Mouse (Mus musculus) hindbrain, embryonic 14.5 days (tissue): ENCODE data around the gene Pitpnc1. TPM values are rescaled to one million over a fixed set of nuclear protein-coding genes. Genes with fewer than 3 reads are reported as not detected.
"Not testable (repeated sequence)": the region's sequence is repeated elsewhere in the genome, so short reads cannot be mapped to it uniquely, and the experiment has no call there.

Experiments
- ATAC-seq: fragments of 200-750 bp; cut with Nextera tagmentation; 2 replicates; pipeline ENCODE4 v1.8.0; 2017; ENCODE audit warnings: moderate number of reproducible peaks, mild to moderate bottlenecking, moderate TSS enrichment, moderate library complexity; ENCODE audit not compliant: low FRiP score
- DNase-seq: peaks from one replicate; pipeline ENCODE4 v3.0.0-alpha.2; 2015; ENCODE audit warnings: low spot score
- H3K27ac ChIP-seq: fragments of 300-500 bp; sonication (generic); 2 replicates; pipeline ENCODE4 v1.5.1; 2014; ENCODE audit warnings: mild to moderate bottlenecking, moderate library complexity
- H3K27me3 ChIP-seq: fragments of 300-500 bp; sonication (generic); 2 replicates; pipeline ENCODE4 v1.6.1; 2014; ENCODE audit warnings: mild to moderate bottlenecking, low read length, mixed read lengths; ENCODE audit not compliant: control insufficient read depth, insufficient read depth
- H3K36me3 ChIP-seq: fragments of 300-500 bp; sonication (generic); replicated peaks from 2 replicates; pipeline ENCODE4 v1.6.1; 2014; ENCODE audit not compliant: control insufficient read depth, insufficient read depth
- H3K4me1 ChIP-seq: fragments of 300-500 bp; sonication (generic); replicated peaks from 2 replicates; pipeline ENCODE4 v1.6.1; 2014; ENCODE audit warnings: antibody characterized with exemption, low read length, mixed read lengths; ENCODE audit not compliant: control insufficient read depth, insufficient read depth
- H3K4me2 ChIP-seq: fragments of 300-500 bp; sonication (generic); replicated peaks from 2 replicates; pipeline ENCODE4 v1.6.1; 2014; ENCODE audit warnings: mild to moderate bottlenecking, moderate library complexity
- H3K4me3 ChIP-seq: fragments of 300-500 bp; sonication (generic); replicated peaks from 2 replicates; pipeline ENCODE4 v1.5.1; 2014; ENCODE audit warnings: mild to moderate bottlenecking, low read length
- H3K9ac ChIP-seq: fragments of 300-500 bp; sonication (generic); 2 replicates; pipeline ENCODE4 v1.6.1; 2014
- H3K9me3 ChIP-seq: fragments of 300-500 bp; sonication (generic); 2 replicates; pipeline ENCODE4 v1.6.1; 2016; ENCODE audit warnings: low read length; ENCODE audit not compliant: control insufficient read depth
- WGBS: fragments of 180-500 bp; shearing (Covaris S2); extraction: QIAGEN DNeasy Blood & Tissue Kit; methylation state at CpG from one replicate; pipeline ENCODE4 v1.1.7; 2014; 5-methylcytosine and 5-hydroxymethylcytosine counted together
- polyA plus RNA-seq: library from polyadenylated mRNA; unstranded; fragments of >200 nt; fragmentation: Nextera tagmentation; extraction: Ambion mirVana; gene quantifications from 2 replicates; pipeline ENCODE4 v1.2.1, GENCODE M21; 2014

The Pitpnc1 gene
- polyA plus RNA-seq, 1 experiment from 2014 or later: 43.3 TPM

DNA sequence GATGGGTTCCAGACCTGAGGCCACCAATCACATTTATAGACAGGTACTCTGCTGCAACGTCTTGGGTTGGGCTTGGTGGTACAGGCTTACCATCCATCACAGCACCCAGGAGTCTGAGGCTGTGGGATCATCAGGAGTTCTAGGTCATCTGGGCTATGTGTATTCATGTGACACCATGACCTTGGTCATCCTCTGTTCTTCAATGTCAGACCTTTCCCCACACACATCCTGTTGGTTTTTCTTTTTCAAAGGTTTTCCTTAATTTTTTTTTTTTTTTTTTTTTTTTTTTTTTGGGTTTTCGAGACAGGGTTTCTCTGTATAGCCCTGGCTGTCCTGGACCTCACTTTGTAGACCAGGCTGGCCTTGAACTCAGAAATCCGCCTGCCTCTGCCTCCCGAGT, 33.9 kb upstream of the Pitpnc1 start:
- not testable (repeated sequence) for H3K27me3 ChIP-seq, DNase-seq, H3K9ac ChIP-seq, ATAC-seq, H3K9me3 ChIP-seq, H3K4me2 ChIP-seq, H3K27ac ChIP-seq, H3K4me3 ChIP-seq, H3K4me1 ChIP-seq, H3K36me3 ChIP-seq
- WGBS: 94% methylated on average over 3 of the region's 4 CpGs

DNA sequence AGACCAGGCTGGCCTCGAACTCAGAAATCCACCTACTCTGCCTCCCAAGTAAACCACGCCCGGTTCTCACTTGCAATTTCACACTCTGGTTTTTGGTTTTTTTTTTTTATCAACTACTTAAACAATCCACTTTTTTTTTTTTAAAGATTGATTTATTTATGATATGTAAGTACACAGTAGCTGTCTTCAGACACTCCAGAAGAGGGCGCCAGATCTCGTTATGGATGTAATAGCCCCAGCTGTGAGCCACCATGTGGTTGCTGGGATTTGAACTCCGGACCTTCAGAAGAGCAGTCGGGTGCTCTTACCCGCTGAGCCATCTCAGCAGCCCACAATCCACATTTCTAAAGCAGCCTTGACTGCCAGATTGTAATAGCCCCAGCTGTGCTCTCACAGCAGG, 32.3 kb upstream of the Pitpnc1 start:
- DNase-seq (no peak), ATAC-seq (no peak)
- H3K27ac ChIP-seq: no peak overlapping the region
- no peaks in the 10 kb centered on the region for H3K9me3 ChIP-seq
- no peak overlapping the region for H3K4me2 ChIP-seq
- no peak overlapping the region for H3K9ac ChIP-seq
- H3K27me3 ChIP-seq: no peaks in the 10 kb centered on the region
- no peaks in the 10 kb centered on the region for H3K4me1 ChIP-seq
- peaks cover 22% of the 10 kb centered on the region for H3K36me3 ChIP-seq
- H3K4me3 ChIP-seq: no peak overlapping the region
- 87% methylated on average over 8 of the region's 8 CpGs for WGBS

DNA sequence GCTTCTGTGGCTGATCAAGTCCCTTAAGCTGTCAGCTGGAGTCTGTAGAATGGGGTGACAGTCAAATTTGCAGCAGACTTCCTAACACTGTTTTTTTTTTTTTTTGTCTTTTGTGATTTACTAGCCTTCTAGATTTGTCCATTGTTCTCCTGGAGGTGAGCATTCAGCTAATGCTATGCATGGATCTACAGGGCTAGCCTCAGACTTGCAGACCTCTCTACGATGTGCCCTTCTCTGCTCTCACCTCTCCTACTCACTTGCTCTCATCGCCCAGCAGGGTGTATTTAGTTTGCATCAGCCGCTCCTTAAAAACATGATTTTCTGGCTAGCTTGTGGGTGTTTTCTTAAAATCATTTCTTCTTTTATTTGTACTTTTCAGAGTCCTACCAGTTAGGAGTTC, 13.8 kb upstream of the Pitpnc1 start:
- Histone ChIP-seq H3K4me2 (no peak overlapping the region), H3K9ac (no peak overlapping the region), H3K27ac (no peak overlapping the region), H3K4me3 (no peak overlapping the region), H3K27me3 (no peaks in the 10 kb centered on the region), H3K9me3 (no peaks in the 10 kb centered on the region), H3K36me3 (peaks cover 50% of the 10 kb centered on the region), H3K4me1 (peaks cover 18% of the 10 kb centered on the region)
- ATAC-seq (no peak), DNase-seq (no peak)
- 92% methylated on average over 3 of the region's 3 CpGs for WGBS

DNA sequence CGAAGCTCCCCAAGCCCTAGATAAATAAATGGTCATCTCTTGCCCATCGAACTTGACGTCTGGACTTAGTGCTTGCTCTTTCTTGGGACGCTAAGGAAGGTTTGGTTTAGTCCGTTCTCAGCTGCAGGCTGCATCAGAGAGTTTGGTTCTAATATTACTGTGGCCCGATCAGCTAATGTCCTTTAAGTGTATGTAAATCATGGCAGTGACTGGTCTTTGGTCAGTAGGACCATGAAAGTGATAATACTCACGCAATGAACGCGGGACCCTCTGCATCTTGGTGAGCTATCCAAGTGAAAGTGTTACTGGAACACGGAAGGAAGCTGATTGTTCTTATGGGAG, 9.3 kb upstream of the Pitpnc1 start:
- H3K4me2 ChIP-seq: peak overlapping the region; percentile 80
- H3K9ac ChIP-seq: peak overlapping the region; percentile 87
- no peak for DNase-seq
- peak overlapping the region; percentile 59 for H3K27ac ChIP-seq
- H3K4me1 ChIP-seq: peaks cover 18% of the 10 kb centered on the region
- H3K36me3 ChIP-seq: peaks cover 6% of the 10 kb centered on the region; the same call in 1 of the 2 replicates
- no peak for ATAC-seq
- no peaks in the 10 kb centered on the region for H3K27me3 ChIP-seq
- H3K4me3 ChIP-seq: peak overlapping the region; percentile 79
- 2% methylated on average over 10 of the region's 10 CpGs for WGBS
- no peaks in the 10 kb centered on the region for H3K9me3 ChIP-seq

DNA sequence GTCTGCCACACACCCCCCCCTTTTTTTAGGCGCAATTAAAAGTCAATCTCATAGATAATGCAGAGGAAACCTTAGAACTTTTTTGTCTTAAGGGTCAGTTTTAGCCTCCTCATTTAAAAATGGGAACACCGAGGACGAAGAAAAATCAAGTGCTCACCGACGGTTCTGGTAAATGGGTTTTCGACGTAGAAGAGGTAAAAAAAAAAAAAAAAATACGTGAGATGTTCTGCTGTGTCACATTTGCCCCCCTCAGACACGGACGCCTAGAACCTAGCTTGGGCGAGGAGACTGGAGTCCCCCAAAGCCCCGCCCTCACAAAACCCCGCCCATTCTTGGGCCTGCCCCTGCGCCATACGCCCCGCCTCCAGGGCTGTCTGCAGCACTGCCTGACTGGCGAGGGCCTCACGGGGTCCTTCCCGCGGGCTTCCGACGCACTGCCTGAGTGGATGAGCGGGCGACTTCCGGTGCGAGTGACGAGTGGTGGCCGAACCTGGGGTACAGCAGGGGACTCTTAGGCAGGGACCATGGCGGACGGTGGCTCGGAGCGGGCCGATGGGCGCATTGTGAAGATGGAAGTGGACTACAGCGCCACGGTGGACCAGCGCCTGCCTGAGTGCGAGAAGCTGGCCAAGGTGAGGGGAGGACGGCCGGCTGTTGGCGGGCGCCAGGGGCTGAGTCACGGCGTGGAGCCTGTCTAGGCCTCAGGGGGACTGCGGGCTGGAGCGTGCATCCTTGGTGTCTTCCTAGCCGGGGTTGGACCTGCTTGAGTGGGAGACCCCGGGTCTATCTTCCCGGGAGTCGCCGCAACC, 8.8 kb upstream of the Pitpnc1 start, which contains the start of gene Psmd12:
Gene Psmd12, plus strand, starts transcription at position 432 of the 809 bp plus-strand sequence.
- H3K9ac ChIP-seq: peak within 1 kb of the TSS; percentile 87
- no peaks in the 10 kb centered on the region for H3K9me3 ChIP-seq
- DNase-seq (peak; percentile 97), ATAC-seq (peak; percentile 98)
- H3K27ac ChIP-seq: peak within 1 kb of the TSS; percentile 59
- WGBS: under 1% methylated on average over 51 of the region's 51 CpGs
- H3K27me3 ChIP-seq: no peaks in the 10 kb centered on the region
- H3K4me3 ChIP-seq: peak within 1 kb of the TSS; percentile 79
- peaks cover 18% of the 10 kb centered on the region for H3K4me1 ChIP-seq
- peak within 1 kb of the TSS; percentile 80 for H3K4me2 ChIP-seq
- H3K36me3 ChIP-seq: peaks cover 3% of the 10 kb centered on the region; the same call in 1 of the 2 replicates

DNA sequence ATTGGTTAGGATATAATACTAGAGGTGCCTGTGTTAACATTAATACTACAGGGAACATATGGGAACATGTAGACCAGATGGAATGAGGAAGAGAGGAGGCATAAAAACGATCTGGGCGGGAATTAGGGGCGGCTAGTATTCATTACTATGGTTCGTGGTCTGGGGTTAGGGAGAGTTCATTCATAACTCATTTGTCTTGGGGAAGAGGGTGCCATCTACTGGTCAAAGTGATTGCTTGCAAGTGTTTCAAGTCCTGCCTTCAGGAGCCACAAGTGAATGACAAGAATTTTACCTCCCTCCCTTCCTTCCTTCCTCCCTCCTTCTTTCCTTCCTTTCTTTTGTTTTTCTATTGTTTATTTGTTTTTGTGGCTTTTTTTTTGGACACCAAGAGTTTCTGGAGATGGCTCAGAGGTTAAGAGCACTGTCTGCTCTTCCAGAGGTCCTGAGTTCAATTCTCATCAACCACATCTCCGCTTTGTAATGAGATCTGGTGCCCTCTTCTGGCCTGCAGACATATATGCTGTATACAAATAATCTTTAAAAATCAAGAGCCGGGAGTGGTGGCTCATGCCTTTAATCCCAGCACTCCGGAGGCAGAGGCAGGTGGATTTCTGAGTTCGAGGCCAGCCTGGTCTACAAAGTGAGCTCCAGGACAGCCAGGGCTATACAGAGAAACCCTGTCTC, 2.8 kb upstream of the Pitpnc1 start:
- DNase-seq: peak; percentile 86
- Histone ChIP-seq H3K9me3 (no peaks in the 10 kb centered on the region), H3K4me2 (no peak overlapping the region), H3K4me3 (no peak overlapping the region), H3K4me1 (peaks cover 9% of the 10 kb centered on the region), H3K27me3 (no peaks in the 10 kb centered on the region), H3K9ac (no peak overlapping the region), H3K27ac (no peak overlapping the region), H3K36me3 (no peaks in the 10 kb centered on the region)
- 30% methylated on average over 8 of the region's 8 CpGs for WGBS
- no peak for ATAC-seq

DNA sequence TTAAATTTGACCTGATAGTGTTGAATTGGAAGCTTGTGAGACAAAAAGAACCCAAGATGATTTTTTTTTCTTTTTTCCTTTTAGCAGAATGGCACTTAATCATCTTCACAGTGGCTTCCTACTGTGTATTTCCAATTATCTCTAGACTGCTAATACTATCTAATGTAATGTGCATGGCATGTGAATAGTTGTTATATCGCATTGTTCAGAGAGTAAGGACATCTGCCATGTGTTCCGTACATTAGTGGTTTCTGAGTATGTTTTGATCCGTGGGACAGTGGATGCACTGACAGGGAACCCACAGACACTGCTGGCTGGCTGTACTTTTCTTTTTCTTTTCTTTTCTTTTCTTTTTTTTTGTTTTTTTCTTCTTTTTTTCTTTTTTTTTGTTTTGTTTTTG, 1.8 kb upstream of the Pitpnc1 start:
- H3K4me3 ChIP-seq: no peak overlapping the region
- no peak overlapping the region for H3K27ac ChIP-seq
- ATAC-seq (no peak), DNase-seq (no peak)
- H3K27me3 ChIP-seq: no peaks in the 10 kb centered on the region
- H3K4me2 ChIP-seq: no peak overlapping the region
- H3K9ac ChIP-seq: no peak overlapping the region
- peaks cover 14% of the 10 kb centered on the region for H3K4me1 ChIP-seq
- 88% methylated on average over 3 of the region's 3 CpGs for WGBS
- H3K36me3 ChIP-seq: no peaks in the 10 kb centered on the region
- H3K9me3 ChIP-seq: no peaks in the 10 kb centered on the region

DNA sequence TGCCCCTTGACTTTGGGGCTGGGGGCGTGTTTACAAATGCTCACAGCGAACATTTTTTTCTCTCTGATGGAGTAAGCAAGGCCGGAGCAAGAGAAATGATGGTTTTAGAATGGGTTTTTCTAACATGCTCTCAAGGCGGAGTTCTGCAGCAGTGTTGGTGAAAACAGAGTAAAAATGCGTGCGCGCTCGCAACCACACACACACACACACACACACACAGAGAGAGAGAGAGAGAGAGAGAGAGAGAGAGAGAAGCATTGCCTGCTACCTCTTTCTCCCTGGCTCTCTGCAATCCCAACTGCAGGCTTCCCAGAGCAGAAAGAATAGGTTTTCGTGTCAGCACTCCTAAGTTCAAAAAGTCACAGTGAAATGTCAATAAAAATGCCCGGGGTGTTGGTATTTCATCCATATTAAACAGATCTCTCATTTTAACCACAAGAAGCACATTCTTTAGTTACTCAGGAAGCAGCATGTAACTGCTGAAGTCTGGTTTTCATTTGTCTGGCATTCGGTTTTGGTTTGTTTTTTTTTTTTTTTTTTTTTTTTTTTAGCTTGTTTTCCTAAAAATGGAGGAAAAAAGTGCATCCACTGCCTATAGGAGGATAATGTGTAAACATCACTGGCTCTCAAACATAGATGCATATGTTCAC, 697 bp upstream of the Pitpnc1 start:
- peak overlapping the region; percentile 72 for H3K4me3 ChIP-seq
- H3K4me1 ChIP-seq: peaks cover 14% of the 10 kb centered on the region
- H3K9me3 ChIP-seq: no peaks in the 10 kb centered on the region
- H3K27ac ChIP-seq: peak overlapping the region; percentile 92
- H3K4me2 ChIP-seq: peak overlapping the region; percentile 53
- ATAC-seq (no peak), DNase-seq (peak; percentile 30)
- 3% methylated on average over 11 of the region's 11 CpGs for WGBS
- H3K36me3 ChIP-seq: no peaks in the 10 kb centered on the region
- no peaks in the 10 kb centered on the region for H3K27me3 ChIP-seq
- H3K9ac ChIP-seq: peak overlapping the region; percentile 78
